Mouse (Mus musculus): ENCODE results near the gene Pold4.

GRCm38 (mm10) chr19:4280425-4280824, 48.7 kb downstream of the Pold4 start:
- TF ChIP-seq CTCF (IDR thresholded peaks at IDR 0.05; ENCODE audit: low read depth, low read length) (no peak), POLR2A (IDR thresholded peaks at IDR 0.05; ENCODE audit: extremely low read depth, insufficient read depth, low read length) (no peak)

Data from liver, adult 2 months (tissue).